Mouse (Mus musculus): ENCODE data around the gene Slc6a6. TPM values are rescaled to one million over a fixed set of nuclear protein-coding genes. Genes with fewer than 3 reads are reported as not detected.

Gene Slc6a6
- total RNA-seq, 2 experiments from 2014 or later: 43.1 to 64.5 TPM

DNA sequence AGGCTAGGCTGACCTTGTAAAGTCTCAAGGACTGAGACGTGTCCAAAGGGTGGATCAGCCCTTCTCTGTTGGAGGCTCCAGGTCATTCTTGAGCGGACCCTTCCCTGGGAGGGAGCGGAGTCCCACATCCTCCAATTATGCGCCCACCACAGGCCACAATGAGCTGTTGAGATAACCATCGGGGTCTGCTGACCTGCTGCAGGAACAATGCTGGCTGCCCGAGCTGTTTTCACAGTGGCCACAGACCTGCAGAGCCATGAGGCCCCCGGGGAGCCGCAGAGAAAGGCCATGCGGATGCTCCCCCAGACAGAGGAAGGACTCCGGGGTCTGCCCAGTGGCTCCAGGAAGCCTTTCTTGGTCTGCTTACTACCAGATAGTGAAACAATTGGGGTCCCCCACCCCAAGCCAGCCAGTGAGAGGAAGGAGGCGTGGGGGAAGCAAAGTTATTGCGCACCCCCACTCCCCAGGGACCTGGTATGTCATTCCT is 37.4 kb downstream of the Slc6a6 start:
- no peak for DNase-seq

DNA sequence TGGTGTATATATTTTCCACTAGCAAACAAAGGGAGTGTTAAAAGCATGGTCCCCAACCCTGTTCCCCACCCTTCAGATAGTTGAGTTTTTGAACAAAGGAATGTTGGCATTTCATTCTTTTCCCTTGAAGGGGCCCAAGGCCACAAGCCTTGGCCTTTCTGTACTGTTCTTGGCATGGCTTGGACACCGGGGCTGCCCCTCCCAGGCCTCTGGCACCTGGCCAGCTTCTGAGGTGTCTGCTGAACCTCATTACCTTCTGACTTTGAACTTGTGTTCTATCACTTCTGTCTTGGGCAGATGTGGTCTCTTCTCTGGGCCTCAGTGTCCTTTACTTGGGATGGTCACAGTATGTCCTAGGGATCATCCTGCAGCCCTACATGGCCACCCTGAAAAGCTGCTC is 43.5 kb downstream of the Slc6a6 start:
- DNase-seq: peak; percentile 41

DNA sequence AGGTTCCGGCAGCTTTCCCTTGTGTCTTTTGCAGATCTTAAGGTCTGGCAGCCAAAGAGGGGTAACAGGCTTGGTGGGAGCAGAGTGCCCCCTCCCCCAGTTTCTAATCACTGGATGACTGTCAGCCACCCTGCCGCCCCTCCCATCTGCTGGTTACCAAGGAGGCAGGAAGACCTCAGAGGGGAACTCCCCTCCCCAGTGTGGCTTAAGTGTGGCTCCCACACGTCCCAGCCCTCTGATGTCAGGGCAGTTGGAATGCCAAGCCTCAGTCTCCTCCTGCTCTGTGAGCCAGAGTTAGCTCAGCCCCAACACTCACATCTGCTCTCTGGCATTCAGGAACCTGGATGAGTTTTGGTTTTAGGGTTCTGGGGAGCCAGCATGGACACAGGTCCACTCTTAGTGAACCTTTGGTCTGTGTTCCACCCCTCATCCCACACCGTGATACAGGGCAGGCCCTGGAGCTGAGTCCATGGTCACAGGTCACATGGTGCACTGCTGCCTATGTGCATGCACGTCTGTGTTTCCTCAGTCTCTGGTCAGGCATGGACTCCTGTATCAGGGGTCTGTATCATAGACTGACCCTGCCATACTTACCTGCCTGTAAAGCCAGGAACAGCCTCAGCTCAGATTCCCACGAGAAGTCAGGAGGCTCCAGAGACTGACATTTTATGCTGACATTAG is 45.2 kb downstream of the Slc6a6 start:
- no peak for DNase-seq

DNA sequence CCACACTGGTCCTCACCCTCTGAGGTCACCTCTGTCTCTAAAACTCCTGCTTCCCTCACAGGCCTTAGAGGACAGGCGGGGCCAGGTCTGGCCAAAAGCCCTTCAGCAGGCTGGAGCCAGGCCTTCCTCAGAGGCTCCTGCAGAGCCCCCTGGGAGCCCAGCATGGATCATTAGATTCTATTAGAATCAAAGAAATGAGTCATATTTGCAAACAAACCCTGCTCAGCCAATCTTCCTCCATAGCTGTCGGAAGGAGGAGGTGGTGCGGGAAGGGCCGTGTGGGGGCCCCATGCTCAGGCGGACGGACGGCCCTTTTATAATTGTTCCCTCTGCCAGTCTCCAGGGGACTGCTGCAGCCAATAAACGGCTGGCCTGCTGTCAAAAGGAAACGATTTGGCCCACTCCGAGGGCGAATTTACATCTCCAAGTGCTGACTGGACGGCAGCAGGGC is 45.8 kb downstream of the Slc6a6 start:
- DNase-seq: peak; percentile 76

DNA sequence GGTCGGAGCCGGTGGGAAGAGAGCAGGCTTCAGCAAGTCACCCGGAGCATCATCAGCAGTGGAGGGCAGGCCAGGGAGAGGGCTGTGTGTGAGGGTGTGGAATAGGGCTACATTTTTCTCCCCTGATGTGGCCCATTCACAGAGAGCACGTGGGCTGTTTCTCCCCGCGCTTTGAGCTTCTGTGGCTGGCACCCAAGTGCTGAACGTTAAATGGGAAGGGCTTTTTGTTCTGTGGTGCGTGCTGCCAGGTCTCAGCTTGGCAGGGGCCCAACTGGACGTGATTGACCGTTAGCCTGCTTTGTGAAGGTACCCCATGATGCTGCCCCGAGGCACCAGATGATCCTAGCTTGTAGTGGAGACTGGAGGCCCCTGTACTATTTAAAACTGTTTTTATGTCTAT is 48.3 kb downstream of the Slc6a6 start:
- DNase-seq: peak; percentile 37

GRCm38 (mm10) chr6:91736471-91736870 is 52.6 kb downstream of the Slc6a6 start:
- no peak for DNase-seq

DNA sequence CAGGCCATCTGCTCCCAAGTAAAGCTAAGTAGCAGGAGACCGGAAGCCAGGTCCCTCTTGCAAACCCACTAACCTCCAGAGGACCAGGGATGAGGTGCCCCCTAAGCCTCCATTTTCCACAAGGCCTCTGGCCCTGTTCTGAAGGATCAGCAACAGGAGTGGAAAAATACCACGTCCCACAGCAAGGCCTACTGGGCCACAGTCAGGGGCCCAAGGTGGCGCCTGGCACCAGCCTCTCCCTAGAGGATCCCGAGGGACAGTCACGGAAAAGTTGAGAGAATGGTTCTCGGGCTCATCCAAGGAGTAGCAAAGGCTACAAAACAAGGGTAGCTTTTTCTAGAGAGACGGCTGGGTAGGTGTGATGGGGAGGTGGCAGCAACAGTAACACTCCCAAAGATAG is 53.6 kb downstream of the Slc6a6 start:
- no peak for DNase-seq

DNA sequence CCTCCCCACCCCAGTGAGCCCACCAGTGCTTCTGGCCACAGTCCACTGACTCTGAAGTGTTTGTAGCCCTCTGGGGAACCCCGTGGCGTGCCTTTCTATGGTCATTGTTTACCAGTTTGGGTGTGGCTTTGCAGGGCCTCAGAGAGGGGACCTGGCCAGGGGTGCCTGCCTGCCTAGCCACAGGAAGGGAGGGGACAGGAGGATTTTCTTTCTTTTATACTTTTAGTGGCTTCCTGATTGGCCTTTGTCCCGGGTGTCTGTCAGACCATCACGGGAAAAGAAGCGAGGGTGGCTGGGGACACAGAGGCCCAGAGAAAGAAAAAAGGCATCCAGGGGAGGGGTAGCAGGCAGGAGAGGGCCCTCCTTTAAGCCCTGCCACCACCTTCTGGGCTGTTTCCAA is 54.2 kb downstream of the Slc6a6 start:
- no peak for DNase-seq

- DNase-seq: peak; percentile 72
These were observed 57.2 kb downstream of the Slc6a6 start for GRCm38 (mm10) chr6:91741046-91741445.

DNA sequence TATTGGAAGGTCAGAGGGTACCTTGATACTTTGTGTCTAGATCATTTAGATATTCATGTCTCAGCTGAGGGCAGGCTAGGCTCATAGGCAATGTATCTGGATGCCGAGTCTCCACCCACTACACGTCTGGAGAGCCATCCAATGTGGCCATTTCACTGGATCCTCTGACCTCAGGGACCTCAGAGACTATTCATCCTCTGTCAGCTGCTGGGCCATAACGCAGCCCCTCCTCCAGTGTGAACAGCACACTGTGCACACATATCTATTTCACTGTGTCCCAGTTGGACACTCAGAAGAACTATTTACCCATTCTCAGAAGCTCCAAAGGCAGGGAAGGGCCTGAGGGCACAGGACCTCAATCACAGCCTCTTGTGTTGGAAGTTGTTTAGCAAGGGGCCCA is 58.6 kb downstream of the Slc6a6 start:
- no peak for DNase-seq

GRCm38 (mm10) chr6:91742995-91743394 is 59.1 kb downstream of the Slc6a6 start:
- no peak for DNase-seq

- no peak for DNase-seq
These were observed 60.0 kb downstream of the Slc6a6 start for GRCm38 (mm10) chr6:91743886-91744285.

- DNase-seq: no peak
These were observed 61.4 kb downstream of the Slc6a6 start for GRCm38 (mm10) chr6:91745246-91745645.

- DNase-seq: no peak
These were observed 62.2 kb downstream of the Slc6a6 start for GRCm38 (mm10) chr6:91745947-91746582.

GRCm38 (mm10) chr6:91746776-91747175 is 62.9 kb downstream of the Slc6a6 start:
- DNase-seq: no peak

DNA sequence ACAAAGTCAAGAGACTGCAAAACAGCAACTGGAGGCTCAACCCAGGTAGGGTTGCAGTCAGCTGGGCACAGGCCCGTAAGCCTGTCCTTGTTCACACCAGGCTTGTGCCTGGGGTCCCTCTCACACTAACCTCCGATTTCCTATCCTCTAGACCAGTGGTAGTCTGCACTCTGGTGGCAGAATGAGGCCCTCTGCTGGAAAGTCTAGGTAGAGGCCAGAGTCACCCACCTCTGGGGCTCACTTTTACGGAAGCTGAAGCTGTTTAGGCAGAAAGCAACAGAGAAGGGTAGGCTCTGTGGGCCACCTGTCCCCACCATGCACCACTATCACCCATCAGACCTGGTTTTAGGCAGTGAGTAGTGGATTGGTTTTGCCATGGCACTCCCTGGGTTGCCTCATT is 67.1 kb downstream of the Slc6a6 start:
- DNase-seq: no peak

GRCm38 (mm10) chr6:91752884-91753283 is 69.0 kb downstream of the Slc6a6 start:
- DNase-seq: no peak

DNA sequence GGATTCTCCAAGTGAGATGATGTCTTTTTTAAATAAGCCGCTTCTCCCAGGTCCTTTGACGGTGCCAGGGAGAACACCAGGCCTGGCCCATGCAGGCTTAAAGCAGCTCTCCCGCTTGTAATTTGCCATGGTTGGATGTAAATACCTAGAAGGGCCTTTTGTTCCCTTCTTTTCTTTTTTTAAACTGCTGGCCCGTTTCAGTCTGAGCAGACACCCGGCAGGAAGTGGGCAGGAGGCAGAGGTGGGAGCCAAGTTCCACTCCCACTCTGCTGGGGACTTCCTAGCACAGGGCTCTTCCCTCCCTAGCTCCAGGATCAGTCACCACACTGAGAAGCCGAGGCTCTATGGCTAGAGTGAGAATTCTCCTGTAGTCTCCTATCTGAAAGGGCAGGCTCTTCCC is 70.2 kb downstream of the Slc6a6 start:
- DNase-seq: no peak

DNA sequence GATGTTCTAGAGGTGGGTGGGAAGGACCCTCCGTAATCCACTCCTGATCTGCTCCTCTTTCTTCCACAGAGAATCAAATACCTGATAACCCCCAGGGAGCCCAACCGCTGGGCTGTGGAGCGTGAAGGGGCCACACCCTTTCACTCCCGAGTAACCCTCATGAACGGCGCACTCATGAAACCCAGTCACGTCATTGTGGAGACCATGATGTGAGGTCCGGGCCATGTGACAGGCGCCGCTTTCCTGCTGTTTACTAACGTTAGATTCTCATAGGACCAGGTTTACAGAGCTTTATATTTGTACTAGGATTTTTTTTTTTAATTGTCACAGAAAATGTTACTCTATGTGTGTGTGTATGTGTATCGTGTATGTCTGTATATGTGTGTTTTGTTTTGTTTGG is 71.0 kb downstream of the Slc6a6 start:
- no peak for DNase-seq

GRCm38 (mm10) chr6:91762051-91762742 is 78.3 kb downstream of the Slc6a6 start:
- DNase-seq: no peak

DNA sequence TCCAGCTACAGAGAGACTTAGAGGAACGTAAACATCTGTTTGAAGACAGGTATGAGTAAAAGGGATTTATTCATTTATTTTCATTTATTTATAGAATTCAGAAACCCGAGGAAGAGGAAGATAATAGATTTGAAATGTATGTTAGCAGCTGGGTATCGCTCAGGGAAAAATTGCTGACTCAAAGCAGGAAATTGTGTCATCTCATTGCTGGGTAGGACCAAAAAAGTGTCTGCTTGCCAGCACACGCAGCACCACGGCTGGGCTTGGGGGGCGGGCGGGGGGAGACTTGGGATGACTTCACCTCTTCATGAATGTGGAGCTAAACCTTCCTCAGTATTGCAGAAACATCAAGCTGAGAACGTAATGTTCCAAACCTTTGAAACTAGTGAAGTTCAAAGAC is 83.7 kb downstream of the Slc6a6 start:
- no peak for DNase-seq

DNA sequence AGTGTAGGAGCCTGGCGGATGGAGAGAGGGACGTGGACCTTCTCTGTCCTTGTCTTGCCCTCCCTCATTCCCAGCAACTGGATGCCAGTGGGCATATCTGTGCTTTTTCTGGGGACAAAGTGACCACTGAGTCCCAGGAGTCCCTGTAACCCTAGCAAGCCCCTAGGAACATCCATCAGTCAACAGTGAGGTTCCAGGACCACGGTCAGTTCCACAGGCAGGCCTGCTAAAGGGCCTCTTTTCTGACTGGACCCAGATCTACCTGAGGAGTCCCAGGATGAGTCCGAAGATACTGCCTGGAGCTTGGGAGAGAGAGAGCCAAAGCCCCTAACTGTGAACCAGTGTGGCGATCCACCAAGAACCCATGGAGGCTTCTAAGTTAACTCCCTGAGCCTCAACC is 90.1 kb downstream of the Slc6a6 start:
- no peak for DNase-seq

DNA sequence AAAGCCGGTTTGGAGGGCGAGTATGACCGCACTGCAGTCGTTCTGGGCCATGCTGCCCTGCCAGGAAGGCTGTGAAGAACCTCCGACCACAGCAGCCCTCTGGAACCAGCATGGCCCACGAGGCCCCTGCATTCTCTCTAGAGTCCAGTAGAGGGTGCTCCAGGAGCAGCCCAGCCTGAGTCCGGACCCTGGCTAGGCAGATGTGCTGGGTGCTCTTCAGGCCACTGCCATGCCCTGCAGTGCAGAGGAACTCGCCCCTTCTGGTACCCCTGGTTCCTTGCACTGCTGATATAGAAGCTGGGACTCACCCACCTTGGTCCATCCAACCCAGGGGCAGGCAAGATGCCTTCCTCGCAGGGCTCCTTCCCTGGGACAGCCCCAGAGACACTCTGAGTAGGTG is 92.7 kb downstream of the Slc6a6 start:
- peak; percentile 69 for DNase-seq
